Mouse (Mus musculus) heart, embryonic 14.5 days (tissue): Measurements from ENCODE around the gene Amer3. TPM values are rescaled to one million over a fixed set of nuclear protein-coding genes. Genes with fewer than 3 reads are reported as not detected.
"Not testable (repeated sequence)": the region's sequence is repeated elsewhere in the genome, so short reads cannot be mapped to it uniquely, and the experiment has no call there.

Source experiments
- ATAC-seq: fragments of 200-750 bp; cut with Nextera tagmentation; 2 replicates; pipeline ENCODE4 v1.8.0; 2017; ENCODE audit warnings: low read depth, moderate TSS enrichment; ENCODE audit not compliant: insufficient number of reproducible peaks, insufficient read depth, low FRiP score
- H3K27ac ChIP-seq, 2 experiments: fragments of 200-500 bp in 1 of 2; fragments of 300-500 bp in 1 of 2; sonication (generic) in 1 of 2; replicated peaks in 1 of 2; 2 replicates each; pipeline ENCODE4 v1.5.1; 2012 to 2014; ENCODE audit warnings: low read depth in 2 of 2, low read length in 2 of 2, control low read depth in 1 of 2, mild to moderate bottlenecking in 1 of 2, mixed read lengths in 1 of 2; ENCODE audit not compliant: control insufficient read depth in 1 of 2, insufficient read depth in 1 of 2
- H3K27me3 ChIP-seq: fragments of 300-500 bp; sonication (generic); 2 replicates; pipeline ENCODE4 v1.6.1; 2014; ENCODE audit warnings: mild to moderate bottlenecking, low read length, control low read depth; ENCODE audit not compliant: control insufficient read depth, insufficient read depth
- H3K36me3 ChIP-seq: fragments of 300-500 bp; sonication (generic); 2 replicates; pipeline ENCODE4 v1.6.1; 2014; ENCODE audit warnings: mild to moderate bottlenecking, control low read depth, low read length, mixed read lengths; ENCODE audit not compliant: control insufficient read depth, insufficient read depth
- H3K4me1 ChIP-seq, 2 experiments: fragments of 200-500 bp in 1 of 2; fragments of 300-500 bp in 1 of 2; sonication (generic) in 1 of 2; 2 replicates each; pipeline ENCODE4 v1.6.1; 2012 to 2014; ENCODE audit warnings: low read length in 2 of 2, control low read depth in 1 of 2, mixed read lengths in 1 of 2; ENCODE audit not compliant: control insufficient read depth in 2 of 2, insufficient read depth in 2 of 2
- H3K4me2 ChIP-seq: fragments of 300-500 bp; sonication (generic); 2 replicates; pipeline ENCODE4 v1.6.1; 2014; ENCODE audit warnings: mild to moderate bottlenecking, low read length
- H3K4me3 ChIP-seq, 2 experiments: fragments of 200-500 bp in 1 of 2; fragments of 300-500 bp in 1 of 2; sonication (generic) in 1 of 2; 2 replicates each; pipeline ENCODE4 v1.5.1; 2012 to 2014; ENCODE audit warnings: low read length in 2 of 2, mild to moderate bottlenecking in 2 of 2, control low read depth in 1 of 2, low read depth in 1 of 2, moderate library complexity in 1 of 2; ENCODE audit not compliant: control insufficient read depth in 1 of 2, insufficient read depth in 1 of 2
- H3K9ac ChIP-seq: fragments of 300-500 bp; sonication (generic); 2 replicates; pipeline ENCODE4 v1.6.1; 2014; ENCODE audit warnings: mild to moderate bottlenecking, low read length
- H3K9me3 ChIP-seq: fragments of 300-500 bp; sonication (generic); 2 replicates; pipeline ENCODE4 v1.6.1; 2016; ENCODE audit warnings: low read length, control low read depth; ENCODE audit not compliant: control insufficient read depth
- WGBS: fragments of 180-500 bp; shearing (Covaris S2); extraction: QIAGEN DNeasy Blood & Tissue Kit; methylation state at CpG from one replicate; pipeline ENCODE4 v1.1.7; 2014; 5-methylcytosine and 5-hydroxymethylcytosine counted together
- polyA plus RNA-seq: library from polyadenylated mRNA; unstranded; fragments of >200 nt; fragmentation: Nextera tagmentation; extraction: Ambion mirVana; gene quantifications from 2 replicates; pipeline ENCODE4 v1.2.1, GENCODE M21; 2014

Gene Amer3
- polyA plus RNA-seq, 1 experiment from 2014 or later = not detected

DNA sequence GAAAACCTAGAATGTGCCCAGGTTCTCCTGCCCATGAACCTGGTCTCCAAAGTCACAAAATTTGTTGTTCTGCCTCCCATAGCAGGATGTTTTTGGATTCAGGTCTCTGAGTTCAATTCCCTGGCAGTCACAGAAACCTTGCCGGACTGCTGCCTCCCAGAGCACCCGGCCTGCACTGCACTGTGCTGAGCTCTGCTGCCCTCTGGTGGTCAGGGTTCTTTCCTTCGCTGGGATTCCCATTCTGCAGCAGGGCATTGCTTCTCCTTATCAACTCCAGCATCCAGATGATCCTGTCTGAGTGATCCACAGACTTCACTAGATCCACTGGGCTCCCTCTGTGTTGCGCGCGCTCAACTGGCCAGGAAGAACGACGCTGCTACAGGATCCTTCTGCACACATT, 22.9 kb downstream of the Amer3 start:
- Histone ChIP-seq H3K9ac (no peak overlapping the region), H3K4me1 (no peaks in the 10 kb centered on the region), H3K4me2 (no peak overlapping the region), H3K27me3 (no peaks in the 10 kb centered on the region), H3K4me3 (no peak overlapping the region), H3K27ac (no peak overlapping the region), H3K36me3 (no peaks in the 10 kb centered on the region), H3K9me3 (no peaks in the 10 kb centered on the region)
- 11% methylated on average over 8 of the region's 8 CpGs for WGBS
- ATAC-seq = no peak

DNA sequence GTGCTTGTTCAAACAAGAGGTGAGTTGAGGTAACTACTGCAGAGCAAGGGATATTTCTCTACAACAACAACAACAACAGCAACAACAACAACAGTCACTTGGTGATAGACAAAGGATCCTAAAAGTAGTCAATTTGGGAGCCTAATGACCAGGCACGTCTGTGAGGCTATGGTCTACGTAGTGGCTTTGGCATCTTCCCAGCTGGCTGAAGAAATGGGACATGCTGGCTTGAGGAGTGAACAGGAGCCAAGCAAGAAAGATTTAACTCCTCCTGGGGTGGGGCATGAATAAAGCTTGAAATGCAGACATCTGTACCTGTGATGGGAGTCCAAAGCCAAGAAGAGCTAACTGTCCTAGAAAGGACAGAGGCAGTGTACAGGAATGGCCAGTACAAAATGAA, 34.3 kb downstream of the Amer3 start:
- Histone ChIP-seq H3K27me3 (no peaks in the 10 kb centered on the region), H3K4me3 (no peak overlapping the region), H3K4me2 (no peak overlapping the region), H3K27ac (no peak overlapping the region), H3K9ac (no peak overlapping the region), H3K4me1 (no peaks in the 10 kb centered on the region), H3K9me3 (no peaks in the 10 kb centered on the region), H3K36me3 (no peaks in the 10 kb centered on the region)
- ATAC-seq = no peak
- 69% methylated on average over 2 of the region's 2 CpGs for WGBS

DNA sequence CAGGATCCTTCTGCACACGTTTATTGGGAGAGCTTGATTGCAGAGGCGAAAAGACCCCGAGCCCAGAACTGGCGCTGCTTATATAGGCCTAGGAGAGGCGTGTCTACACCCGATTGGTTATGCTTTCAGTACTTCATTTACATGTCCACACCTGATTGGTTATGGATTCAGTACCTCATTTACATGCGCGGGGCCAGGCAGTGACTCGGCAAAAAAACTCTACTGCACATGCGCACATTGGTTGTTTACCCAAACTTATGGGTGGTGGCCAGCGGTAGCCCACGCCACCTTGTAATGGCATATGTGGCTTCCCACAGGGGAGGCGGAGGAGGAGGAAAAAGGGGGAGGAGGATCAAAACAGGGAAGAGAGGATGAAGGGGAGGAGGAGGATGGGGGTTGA, 40.7 kb downstream of the Amer3 start:
- H3K9ac ChIP-seq, ATAC-seq, H3K9me3 ChIP-seq, H3K27me3 ChIP-seq, H3K4me1 ChIP-seq, H3K4me3 ChIP-seq, H3K4me2 ChIP-seq, H3K36me3 ChIP-seq, H3K27ac ChIP-seq: not testable (repeated sequence)
- 91% methylated on average over 13 of the region's 13 CpGs for WGBS

DNA sequence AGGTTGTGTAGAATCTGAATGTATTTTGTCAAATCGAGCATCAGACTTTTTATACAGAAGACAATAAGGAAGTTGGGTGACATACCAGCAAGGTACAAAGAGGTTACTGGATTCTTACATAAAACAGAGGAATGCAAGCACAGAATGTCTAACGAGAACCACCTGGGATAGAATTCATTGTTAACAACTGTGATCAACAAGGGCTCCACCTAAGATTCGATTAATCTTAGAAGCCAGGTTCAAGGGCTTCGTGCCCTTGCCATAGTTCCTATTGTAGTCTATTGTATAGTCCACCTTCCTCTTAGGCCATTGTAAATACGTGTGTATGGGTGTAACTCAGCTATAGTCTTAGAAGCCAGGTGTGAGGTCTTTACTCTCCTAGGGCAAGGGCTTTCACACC, 41.3 kb downstream of the Amer3 start:
- WGBS = 78% methylated on average over 5 of the region's 5 CpGs

DNA sequence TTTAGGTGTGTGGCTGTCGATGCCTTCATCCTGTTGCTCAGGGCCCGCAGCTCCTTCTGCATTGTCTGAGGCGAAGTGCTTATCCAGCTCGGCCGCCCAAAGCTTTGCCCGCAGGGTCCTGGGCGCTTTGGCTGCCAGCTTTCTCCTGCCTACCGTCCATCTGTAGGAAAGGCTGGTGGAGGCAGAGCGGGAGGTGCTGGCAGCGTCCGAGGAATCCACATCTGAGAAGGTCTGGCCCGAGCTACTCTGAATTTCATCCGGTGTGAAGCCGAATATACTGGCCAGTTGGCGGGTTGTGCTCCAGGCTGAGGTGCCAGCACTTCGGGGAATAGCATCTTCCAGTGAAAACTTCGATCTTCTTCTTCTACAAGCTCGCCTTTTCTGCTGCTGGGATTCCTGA, 56.3 kb downstream of the Amer3 start:
- H3K4me2 ChIP-seq = no peak overlapping the region
- ATAC-seq = no peak
- H3K9me3 ChIP-seq = no peaks in the 10 kb centered on the region

More for the DNA sequence above, 41.3 kb downstream of the Amer3 start:
- not testable (repeated sequence) for H3K4me1 ChIP-seq, H3K4me2 ChIP-seq, H3K4me3 ChIP-seq, ATAC-seq, H3K27me3 ChIP-seq, H3K27ac ChIP-seq, H3K36me3 ChIP-seq, H3K9me3 ChIP-seq, H3K9ac ChIP-seq

More for the DNA sequence above, 56.3 kb downstream of the Amer3 start:
- no peaks in the 10 kb centered on the region for H3K27me3 ChIP-seq
- H3K4me1 ChIP-seq = peaks cover 0 to 2% of the 10 kb centered on the region in 2 experiments; a peak in 2 of 4 replicates
- H3K4me3 ChIP-seq = no peak overlapping the region
- H3K9ac ChIP-seq = no peak overlapping the region
- WGBS = 79% methylated on average over 18 of the region's 18 CpGs
- H3K36me3 ChIP-seq = no peaks in the 10 kb centered on the region
- no peak overlapping the region for H3K27ac ChIP-seq

Other genes with a start within 250 kb of the Amer3 start
- 42.6 and 46.3 TPM in 2 replicates for gene Ccdc115, start 140.0 kb upstream of the Amer3 start, polyA plus RNA-seq
- gene Imp4, start 139.8 kb upstream of the Amer3 start, polyA plus RNA-seq = 59.0 and 66.7 TPM in 2 replicates
- 16.2 and 16.3 TPM in 2 replicates for gene Ptpn18, start 119.9 kb upstream of the Amer3 start, polyA plus RNA-seq
- gene Prss39, start 81.2 kb upstream of the Amer3 start, polyA plus RNA-seq = not detected in 2 replicates
- gene Cfc1, start 44.0 kb upstream of the Amer3 start, polyA plus RNA-seq = 0.46 TPM in 1 of 2 replicates, not detected in the other
- not detected in 2 replicates for gene Prss40, start 18.7 kb upstream of the Amer3 start, polyA plus RNA-seq